Mouse (Mus musculus) left cerebral cortex, postnatal 36 days (tissue): ENCODE measurements around the gene Ankrd33. TPM values are rescaled to one million over a fixed set of nuclear protein-coding genes. Genes with fewer than 3 reads are reported as not detected.

Experiments used
- DNase-seq, 2 experiments: peaks; one replicate each; pipeline ENCODE4 v3.0.0; 2021 to 2022; ENCODE audit warnings: low spot score in 2 of 2, mixed read lengths in 1 of 2
- intact Hi-C: fragments of 180-260 bp; cut with DNase I; formaldehyde crosslinking; loops from one replicate; pipeline ENCODE4 v1.15.1; 2025
- total RNA-seq, 2 experiments: library from RNA; stranded (reverse); gene quantifications; 2 replicates each; pipeline ENCODE4 v1.2.3; 2021

The Ankrd33 gene
- total RNA-seq, 2 experiments from 2014 or later = 0.27 TPM; not detected in 1

- no peak for DNase-seq
- intact Hi-C loops = no loop called here
These were observed 28.6 kb downstream of the Ankrd33 start for GRCm38 (mm10) chr15:101144176-101144575.

- DNase-seq = no peak
- intact Hi-C loops = no loop called here
These were observed 29.2 kb downstream of the Ankrd33 start for GRCm38 (mm10) chr15:101144779-101145178.

- intact Hi-C loops = no loop called here
- DNase-seq = peak; percentile 88 to 93
These were observed 30.0 kb downstream of the Ankrd33 start for GRCm38 (mm10) chr15:101145424-101146099.

- DNase-seq = no peak
- intact Hi-C loops = no loop called here
These were observed 30.8 kb downstream of the Ankrd33 start for GRCm38 (mm10) chr15:101146100-101146965.

- DNase-seq = no peak
- intact Hi-C loops = no loop called here
These were observed 31.8 kb downstream of the Ankrd33 start for GRCm38 (mm10) chr15:101147115-101147909.

- intact Hi-C loops = no loop called here
- no peak for DNase-seq
These were observed 32.3 kb downstream of the Ankrd33 start for GRCm38 (mm10) chr15:101147910-101148273.

GRCm38 (mm10) chr15:101148604-101149003 is 33.0 kb downstream of the Ankrd33 start:
- intact Hi-C loops = no loop called here

GRCm38 (mm10) chr15:101151409-101152261 is 36.1 kb downstream of the Ankrd33 start:
- intact Hi-C loops = no loop called here
- DNase-seq = no peak

More at GRCm38 (mm10) chr15:101148604-101149003, 33.0 kb downstream of the Ankrd33 start:
- DNase-seq = no peak

GRCm38 (mm10) chr15:101154700-101155616 is 39.4 kb downstream of the Ankrd33 start:
- DNase-seq = no peak
- intact Hi-C loops = no loop called here

GRCm38 (mm10) chr15:101160128-101160527 is 44.6 kb downstream of the Ankrd33 start:
- no peak for DNase-seq
- intact Hi-C loops = no loop called here

- no peak for DNase-seq
These were observed 45.0 kb downstream of the Ankrd33 start for GRCm38 (mm10) chr15:101160591-101160990.

GRCm38 (mm10) chr15:101161534-101161933 is 46.0 kb downstream of the Ankrd33 start:
- intact Hi-C loops = no loop called here
- no peak for DNase-seq

More at GRCm38 (mm10) chr15:101160591-101160990, 45.0 kb downstream of the Ankrd33 start:
- intact Hi-C loops = no loop called here

- intact Hi-C loops = no loop called here
- no peak for DNase-seq
These were observed 47.5 kb downstream of the Ankrd33 start for GRCm38 (mm10) chr15:101163056-101163458.

GRCm38 (mm10) chr15:101163854-101164253 is 48.3 kb downstream of the Ankrd33 start:
- intact Hi-C loops = no loop called here
- no peak for DNase-seq

GRCm38 (mm10) chr15:101164291-101164690 is 48.7 kb downstream of the Ankrd33 start:
- intact Hi-C loops = no loop called here
- DNase-seq = no peak

GRCm38 (mm10) chr15:101165658-101166437 is 50.3 kb downstream of the Ankrd33 start:
- DNase-seq = no peak
- intact Hi-C loops = no loop called here

- intact Hi-C loops = no loop called here
- no peak for DNase-seq
These were observed 52.0 kb downstream of the Ankrd33 start for GRCm38 (mm10) chr15:101167553-101167952.
